Mouse (Mus musculus) heart, adult 2 months (tissue): ENCODE measurements around the gene Dgat2. TPM values are rescaled to one million over a fixed set of nuclear protein-coding genes. Genes with fewer than 3 reads are reported as not detected.

ENCODE experiments used
- DNase-seq, 2 experiments: peaks; one replicate each; pipeline ENCODE4 v3.0.0; 2021
- H3K27ac ChIP-seq: fragments of 200-600 bp; 2 replicates; pipeline ENCODE4 v1.8.1; 2022
- H3K27me3 ChIP-seq: fragments of 200-500 bp; 2 replicates; pipeline ENCODE4 v1.6.1; 2012; ENCODE audit warnings: mild to moderate bottlenecking, low read length, inconsistent platforms, mixed read lengths; ENCODE audit not compliant: control insufficient read depth, insufficient read depth
- H3K36me3 ChIP-seq: fragments of 200-500 bp; 2 replicates; pipeline ENCODE4 v1.6.1; 2012; ENCODE audit warnings: low read length, inconsistent platforms; ENCODE audit not compliant: control insufficient read depth, insufficient read depth
- H3K4me1 ChIP-seq: fragments of 200-500 bp; 2 replicates; pipeline ENCODE4 v1.6.1; 2011; ENCODE audit warnings: low read length; ENCODE audit not compliant: control insufficient read depth, insufficient read depth
- H3K4me3 ChIP-seq: fragments of 200-600 bp; 2 replicates; pipeline ENCODE4 v1.8.1; 2022
- H3K79me2 ChIP-seq: fragments of 200-500 bp; replicated peaks from 2 replicates; pipeline ENCODE4 v1.6.1; 2012; ENCODE audit warnings: mild to moderate bottlenecking, inconsistent platforms, low read length, moderate library complexity, mixed read lengths; ENCODE audit not compliant: control insufficient read depth, insufficient read depth
- H3K9ac ChIP-seq: fragments of 200-500 bp; 2 replicates; pipeline ENCODE4 v1.6.1; 2012; ENCODE audit warnings: low read depth, mild to moderate bottlenecking, control low read depth, inconsistent platforms, low read length, mixed read lengths
- CTCF ChIP-seq: fragments of 200-600 bp; IDR thresholded peaks from 2 replicates; pipeline ENCODE4 v1.8.1; 2022; ENCODE audit warnings: antibody characterized with exemption, mild to moderate bottlenecking, moderate library complexity
- EP300 ChIP-seq: fragments of 200-500 bp; IDR thresholded peaks from 2 replicates; pipeline ENCODE4 v1.6.1; 2011; ENCODE audit warnings: low read depth, low read length, control low read depth; ENCODE audit not compliant: insufficient read depth
- POLR2A ChIP-seq: fragments of 200-500 bp; IDR thresholded peaks from 2 replicates; pipeline ENCODE4 v1.6.1; 2011; ENCODE audit warnings: mild to moderate bottlenecking, low read depth, low read length, control low read depth; ENCODE audit not compliant: insufficient read depth
- whole genome bisulfite sequencing: fragments of 180-500 bp; shearing (Covaris S2); methylation state at CpG from one replicate; pipeline ENCODE4 v1.1.7; 2018; 5-methylcytosine and 5-hydroxymethylcytosine counted together
- intact Hi-C: fragments of 180-260 bp; cut with DNase I; formaldehyde crosslinking; loops from one replicate; pipeline ENCODE4 v1.15.1; 2025
- polyA plus RNA-seq: library from polyadenylated mRNA; depleted of rRNA; stranded (reverse); fragments of >200 nt; gene quantifications from 2 replicates; pipeline ENCODE4 v1.2.3, GENCODE M21; 2012
- total RNA-seq, 2 experiments: library from RNA; stranded (reverse); gene quantifications; 2 replicates each; pipeline ENCODE4 v1.2.3; 2021

Gene Dgat2
- total and polyA plus RNA-seq, 3 experiments, result 309 to 390 (median 376) TPM

- Histone ChIP-seq H3K27me3 (no peaks in the 10 kb centered on the region), H3K4me3 (no peak overlapping the region), H3K79me2 (no peaks in the 10 kb centered on the region; the same call in 1 of the 2 replicates), H3K4me1 (no peaks in the 10 kb centered on the region; the same call in 1 of the 2 replicates), H3K27ac (no peak overlapping the region), H3K9ac (no peak overlapping the region), H3K36me3 (peaks cover 2% of the 10 kb centered on the region; the same call in 1 of the 2 replicates)
- TF ChIP-seq CTCF, result no peak
- no peak for TF ChIP-seq EP300
- no peak for TF ChIP-seq POLR2A
- no peak for DNase-seq
- 32% methylated on average over 8 of the region's 8 CpGs for WGBS
- intact Hi-C loops, result no loop called here
These were observed 16.4 kb downstream of the Dgat2 start for GRCm38 (mm10) chr7:99166159-99166558.

GRCm38 (mm10) chr7:99164873-99165410 is 17.6 kb downstream of the Dgat2 start:
- Histone ChIP-seq H3K27ac (no peak overlapping the region), H3K27me3 (no peaks in the 10 kb centered on the region), H3K4me3 (no peak overlapping the region), H3K9ac (no peak overlapping the region), H3K36me3 (peaks cover 4% of the 10 kb centered on the region; the same call in 1 of the 2 replicates), H3K79me2 (no peaks in the 10 kb centered on the region; the same call in 1 of the 2 replicates), H3K4me1 (peaks cover 2% of the 10 kb centered on the region; the same call in 1 of the 2 replicates)
- no peak for TF ChIP-seq EP300
- no peak for TF ChIP-seq POLR2A
- no peak for TF ChIP-seq CTCF
- intact Hi-C loops, result loop anchor here (5.0 kb wide), 2 partner anchors 37 to 52 kb away; no protein-coding TSS in a partner anchor
- WGBS, result 86% methylated on average over 7 of the region's 7 CpGs
- DNase-seq, result no peak

- H3K4me3 ChIP-seq, result no peak overlapping the region
- H3K27me3 ChIP-seq, result no peaks in the 10 kb centered on the region
- peaks cover 6% of the 10 kb centered on the region for H3K36me3 ChIP-seq
- no peak for DNase-seq
- no peaks in the 10 kb centered on the region; the same call in 1 of the 2 replicates for H3K79me2 ChIP-seq
- intact Hi-C loops, result loop anchor here (5.0 kb wide), 2 partner anchors 40 to 55 kb away; no protein-coding TSS in a partner anchor
- TF ChIP-seq CTCF (peak; percentile 14; the same call in 1 of the 2 replicates), POLR2A (no peak), EP300 (no peak)
- peaks cover 10% of the 10 kb centered on the region for H3K4me1 ChIP-seq
- H3K27ac ChIP-seq, result peak overlapping the region; percentile 85
- H3K9ac ChIP-seq, result no peak overlapping the region
- WGBS, result 81% methylated on average over 7 of the region's 7 CpGs
These were observed 20.1 kb downstream of the Dgat2 start for GRCm38 (mm10) chr7:99162462-99162861.

- no peak for TF ChIP-seq POLR2A
- TF ChIP-seq EP300, result no peak
- no peak for TF ChIP-seq CTCF
- H3K4me1 ChIP-seq, result peaks cover 13% of the 10 kb centered on the region
- no peaks in the 10 kb centered on the region; the same call in 1 of the 2 replicates for H3K79me2 ChIP-seq
- DNase-seq, result peak in 1 of 2 experiments; percentile 53
- WGBS, result 68% methylated on average over 11 of the region's 11 CpGs
- H3K9ac ChIP-seq, result no peak overlapping the region
- H3K27me3 ChIP-seq, result no peaks in the 10 kb centered on the region
- peak overlapping the region; percentile 85 for H3K27ac ChIP-seq
- H3K36me3 ChIP-seq, result peaks cover 6% of the 10 kb centered on the region
- H3K4me3 ChIP-seq, result no peak overlapping the region
- intact Hi-C loops, result loop anchor here (5.0 kb wide), 2 partner anchors 40 to 55 kb away; no protein-coding TSS in a partner anchor
These were observed 20.6 kb downstream of the Dgat2 start for GRCm38 (mm10) chr7:99161961-99162360.

- Histone ChIP-seq H3K4me1 (peaks cover 13% of the 10 kb centered on the region), H3K4me3 (no peak overlapping the region), H3K27me3 (no peaks in the 10 kb centered on the region), H3K9ac (no peak overlapping the region), H3K79me2 (no peaks in the 10 kb centered on the region; the same call in 1 of the 2 replicates), H3K27ac (peak overlapping the region; percentile 85), H3K36me3 (peaks cover 6% of the 10 kb centered on the region)
- TF ChIP-seq POLR2A (0 out of 2 replicates have a peak, but pooled peaks have one; percentile 41), EP300 (peak; percentile 67; the same call in 1 of the 2 replicates), CTCF (no peak)
- peak in 1 of 2 experiments; percentile 70 for DNase-seq
- intact Hi-C loops, result loop anchor here (5.0 kb wide), 2 partner anchors 41 to 56 kb away; no protein-coding TSS in a partner anchor
- 43% methylated on average over 4 of the region's 4 CpGs for WGBS
These were observed 21.0 kb downstream of the Dgat2 start for GRCm38 (mm10) chr7:99161529-99161928.

- TF ChIP-seq EP300, result no peak
- TF ChIP-seq CTCF, result no peak
- no peak for TF ChIP-seq POLR2A
- 72% methylated on average over 7 of the region's 7 CpGs for WGBS
- no peaks in the 10 kb centered on the region; the same call in 1 of the 2 replicates for H3K79me2 ChIP-seq
- no peak for DNase-seq
- H3K27ac ChIP-seq, result peak overlapping the region; percentile 85
- peak overlapping the region; percentile 40 for H3K9ac ChIP-seq
- H3K4me1 ChIP-seq, result peaks cover 14% of the 10 kb centered on the region
- peaks cover 6% of the 10 kb centered on the region for H3K36me3 ChIP-seq
- no peaks in the 10 kb centered on the region for H3K27me3 ChIP-seq
- H3K4me3 ChIP-seq, result no peak overlapping the region
- intact Hi-C loops, result loop anchor here (5.0 kb wide), 2 partner anchors 41 to 56 kb away; no protein-coding TSS in a partner anchor
These were observed 21.5 kb downstream of the Dgat2 start for GRCm38 (mm10) chr7:99160995-99161394.
